Mouse (Mus musculus) G1E (cell line): ENCODE data around the gene Krt82. TPM values are rescaled to one million over a fixed set of nuclear protein-coding genes. Genes with fewer than 3 reads are reported as not detected.

ENCODE experiments used
- ATAC-seq: 2 replicates; pipeline ENCODE4 v1.8.0; 2016; ENCODE audit warnings: mild to moderate bottlenecking; ENCODE audit not compliant: insufficient number of reproducible peaks, poor library complexity, low FRiP score, severe bottlenecking; ENCODE audit errors: extremely low read depth
- DNase-seq: peaks from one replicate; pipeline ENCODE4 v3.0.0; 2012; ENCODE audit warnings: low spot score
- H3K27me3 ChIP-seq: 2 replicates; pipeline ENCODE4 v1.6.1; 2012; ENCODE audit warnings: mild to moderate bottlenecking, low read length, inconsistent platforms; ENCODE audit not compliant: insufficient read depth
- H3K36me3 ChIP-seq: replicated peaks from 2 replicates; pipeline ENCODE3; 2012; ENCODE audit warnings: mild to moderate bottlenecking, inconsistent platforms
- H3K4me1 ChIP-seq: 2 replicates; pipeline ENCODE4 v1.6.1; 2012; ENCODE audit warnings: low read depth, low read length, inconsistent platforms, mixed read lengths; ENCODE audit not compliant: insufficient read depth
- H3K4me3 ChIP-seq: 2 replicates; pipeline ENCODE4 v1.5.1; 2012; ENCODE audit warnings: low read depth, mild to moderate bottlenecking, inconsistent platforms, low read length, moderate library complexity, mixed read lengths
- H3K9me3 ChIP-seq: replicated peaks from 2 replicates; pipeline ENCODE4 v1.6.1; 2012; ENCODE audit warnings: inconsistent platforms
- CTCF ChIP-seq: IDR thresholded peaks from 2 replicates; pipeline ENCODE4 v1.5.1; 2012; ENCODE audit warnings: low read depth, low read length, inconsistent platforms, mixed read lengths
- GATA1 ChIP-seq: IDR thresholded peaks from 2 replicates; pipeline ENCODE4 v1.6.1; 2012; ENCODE audit warnings: borderline replicate concordance, low read length, inconsistent platforms, mixed read lengths
- GATA2 ChIP-seq: IDR thresholded peaks from 2 replicates; pipeline ENCODE4 v1.6.1; 2012; ENCODE audit warnings: low read depth, low read length, inconsistent platforms, borderline replicate concordance
- POLR2AphosphoS5 ChIP-seq: IDR thresholded peaks from 2 replicates; pipeline ENCODE4 v1.6.1; 2012; ENCODE audit warnings: low read depth, low read length, inconsistent platforms; ENCODE audit not compliant: insufficient replicate concordance
- TAL1 ChIP-seq: conservative IDR thresholded peaks from 2 replicates; pipeline ENCODE4 v1.6.1; 2012; ENCODE audit warnings: low read depth, low read length, inconsistent platforms, mixed read lengths
- polyA plus RNA-seq: library from polyadenylated mRNA; stranded (reverse); fragments of >175 nt; gene quantifications from 2 replicates; pipeline ENCODE4 v1.2.3, GENCODE M21; 2012
- total RNA-seq, 2 experiments: library from RNA; stranded (forward) in 1 of 2; stranded (reverse) in 1 of 2; fragments of 200-1000 nt in 1 of 2; fragments of >200 nt in 1 of 2; fragmentation: Nextera tagmentation in 1 of 2; gene quantifications; 2 replicates each; pipeline ENCODE4 v1.2.3; 2014 to 2017

Krt82 gene
- total and polyA plus RNA-seq, 3 experiments, result not detected

GRCm38 (mm10) chr15:101573796-101574345 lies 23.4 kb upstream of the Krt82 start, which contains the start of gene Krt75:
Gene Krt75, minus strand, starts transcription at chr15:101573904.
- no peak for ATAC-seq
- Histone ChIP-seq H3K9me3 (peaks cover 31% of the 10 kb centered on the region), H3K36me3 (no peaks in the 10 kb centered on the region), H3K4me1 (no peaks in the 10 kb centered on the region), H3K27me3 (no peaks in the 10 kb centered on the region), H3K4me3 (no peak within 1 kb of the TSS)
- no peak for DNase-seq
- no peak for TF ChIP-seq GATA2

GRCm38 (mm10) chr15:101567780-101568179 lies 17.3 kb upstream of the Krt82 start:
- Histone ChIP-seq H3K4me1 (no peaks in the 10 kb centered on the region), H3K9me3 (peaks cover 45% of the 10 kb centered on the region), H3K27me3 (no peaks in the 10 kb centered on the region), H3K4me3 (no peak overlapping the region), H3K36me3 (no peaks in the 10 kb centered on the region)
- ATAC-seq (no peak), DNase-seq (no peak)
- TF ChIP-seq GATA2 (no peak), TAL1 (no peak)

GRCm38 (mm10) chr15:101562850-101563249 lies 12.4 kb upstream of the Krt82 start, which contains the start of gene Krt90:
Gene Krt90, minus strand, starts transcription at chr15:101562950.
- TF ChIP-seq CTCF, result no peak
- TF ChIP-seq POLR2AphosphoS5, result no peak
- Histone ChIP-seq H3K27me3 (no peaks in the 10 kb centered on the region), H3K9me3 (peaks cover 54% of the 10 kb centered on the region), H3K4me1 (no peaks in the 10 kb centered on the region), H3K4me3 (no peak within 1 kb of the TSS), H3K36me3 (no peaks in the 10 kb centered on the region)
- DNase-seq (no peak), ATAC-seq (no peak)

GRCm38 (mm10) chr15:101558034-101558646 lies 7.7 kb upstream of the Krt82 start:
- TF ChIP-seq CTCF (no peak), GATA1 (no peak), POLR2AphosphoS5 (no peak), TAL1 (no peak), GATA2 (no peak)
- H3K36me3 ChIP-seq, result no peaks in the 10 kb centered on the region
- H3K4me1 ChIP-seq, result no peaks in the 10 kb centered on the region
- no peaks in the 10 kb centered on the region; the same call in 1 of the 2 replicates for H3K27me3 ChIP-seq
- DNase-seq (no peak), ATAC-seq (no peak)
- H3K9me3 ChIP-seq, result peaks cover 56% of the 10 kb centered on the region
- no peak overlapping the region for H3K4me3 ChIP-seq

GRCm38 (mm10) chr15:101553169-101553568 lies 2.7 kb upstream of the Krt82 start:
- H3K36me3 ChIP-seq, result no peaks in the 10 kb centered on the region
- no peak overlapping the region for H3K4me3 ChIP-seq
- TF ChIP-seq CTCF (no peak), POLR2AphosphoS5 (no peak), TAL1 (no peak), GATA1 (no peak), GATA2 (no peak)
- H3K27me3 ChIP-seq, result no peaks in the 10 kb centered on the region; the same call in 1 of the 2 replicates
- peaks cover 52% of the 10 kb centered on the region for H3K9me3 ChIP-seq
- no peaks in the 10 kb centered on the region for H3K4me1 ChIP-seq
- ATAC-seq (no peak), DNase-seq (no peak)

- H3K27me3 ChIP-seq, result no peaks in the 10 kb centered on the region; the same call in 1 of the 2 replicates
These were observed 1.7 kb upstream of the Krt82 start for GRCm38 (mm10) chr15:101552188-101552587.

GRCm38 (mm10) chr15:101544478-101544877 lies 6.0 kb downstream of the Krt82 start:
- TF ChIP-seq GATA2 (no peak), GATA1 (no peak), TAL1 (no peak), POLR2AphosphoS5 (no peak), CTCF (no peak)
- H3K27me3 ChIP-seq, result no peaks in the 10 kb centered on the region
- ATAC-seq (no peak), DNase-seq (no peak)
- no peaks in the 10 kb centered on the region for H3K4me1 ChIP-seq
- no peaks in the 10 kb centered on the region for H3K36me3 ChIP-seq
- peaks cover 56% of the 10 kb centered on the region for H3K9me3 ChIP-seq
- H3K4me3 ChIP-seq, result no peak overlapping the region

More at GRCm38 (mm10) chr15:101552188-101552587, 1.7 kb upstream of the Krt82 start:
- H3K4me1 ChIP-seq, result no peaks in the 10 kb centered on the region
- H3K4me3 ChIP-seq, result no peak overlapping the region
- TF ChIP-seq GATA2 (no peak), POLR2AphosphoS5 (no peak), TAL1 (no peak), CTCF (no peak), GATA1 (no peak)
- DNase-seq, result no peak
- H3K36me3 ChIP-seq, result no peaks in the 10 kb centered on the region
- peaks cover 59% of the 10 kb centered on the region for H3K9me3 ChIP-seq
- ATAC-seq, result no peak
